Mouse (Mus musculus) bone marrow macrophage, adult 2 months (primary cell): ENCODE results near the gene Sorcs2.

Source experiments
- CTCF ChIP-seq: IDR thresholded peaks from 2 replicates; pipeline ENCODE4 v1.5.1; 2012; ENCODE audit warnings: low read depth, mild to moderate bottlenecking, low read length, moderate library complexity
- POLR2A ChIP-seq: IDR thresholded peaks from 2 replicates; pipeline ENCODE4 v1.6.1; 2012; ENCODE audit warnings: mild to moderate bottlenecking, low read depth, low read length, borderline replicate concordance

GRCm38 (mm10) chr5:36006106-36006505, 391.8 kb downstream of the Sorcs2 start:
- no peak for TF ChIP-seq POLR2A
- TF ChIP-seq CTCF = no peak
